Mouse (Mus musculus) hindbrain, postnatal 0 days (tissue): ENCODE results near the gene Fance. TPM values are rescaled to one million over a fixed set of nuclear protein-coding genes. Genes with fewer than 3 reads are reported as not detected.
A peak's percentile ranks its signal among the peaks of the same experiment; 100 is the strongest.
"Not testable (repeated sequence)": the region's sequence is repeated elsewhere in the genome, so short reads cannot be mapped to it uniquely, and the experiment has no call there.

Experiments
- ATAC-seq: fragments of 200-750 bp; cut with Nextera tagmentation; 2 replicates; pipeline ENCODE4 v1.8.0; 2017; ENCODE audit warnings: mild to moderate bottlenecking, moderate TSS enrichment, moderate library complexity
- DNase-seq: peaks from one replicate; pipeline ENCODE4 v3.0.0-alpha.2; 2015; ENCODE audit warnings: low spot score
- H3K27ac ChIP-seq: fragments of 300-500 bp; sonication (generic); 2 replicates; pipeline ENCODE4 v1.5.1; 2014; ENCODE audit warnings: mild to moderate bottlenecking
- H3K27me3 ChIP-seq: fragments of 300-500 bp; sonication (generic); 2 replicates; pipeline ENCODE4 v1.6.1; 2014; ENCODE audit warnings: low read length, mixed read lengths; ENCODE audit not compliant: insufficient read depth
- H3K36me3 ChIP-seq: fragments of 300-500 bp; sonication (generic); 2 replicates; pipeline ENCODE4 v1.6.1; 2014; ENCODE audit warnings: low read length, mixed read lengths; ENCODE audit not compliant: insufficient read depth
- H3K4me1 ChIP-seq: fragments of 300-500 bp; sonication (generic); 2 replicates; pipeline ENCODE4 v1.6.1; 2014; ENCODE audit warnings: antibody characterized with exemption, low read length, mixed read lengths; ENCODE audit not compliant: insufficient read depth
- H3K4me2 ChIP-seq: fragments of 300-500 bp; sonication (generic); 2 replicates; pipeline ENCODE4 v1.6.1; 2014; ENCODE audit warnings: low read depth, mild to moderate bottlenecking, low read length, moderate library complexity, mixed read lengths
- H3K4me3 ChIP-seq: fragments of 300-500 bp; sonication (generic); 2 replicates; pipeline ENCODE4 v1.5.1; 2014; ENCODE audit warnings: low read length
- H3K9ac ChIP-seq: fragments of 300-500 bp; sonication (generic); replicated peaks from 2 replicates; pipeline ENCODE4 v1.6.1; 2014; ENCODE audit warnings: mild to moderate bottlenecking, low read length, moderate library complexity, mixed read lengths
- H3K9me3 ChIP-seq: fragments of 300-500 bp; sonication (generic); 2 replicates; pipeline ENCODE4 v1.6.1; 2016; ENCODE audit warnings: low read length, mixed read lengths
- CTCF ChIP-seq: IDR thresholded peaks from 2 replicates; pipeline ENCODE4 v1.5.1; 2016; ENCODE audit warnings: antibody characterized with exemption, control low read depth, low read depth
- WGBS: fragments of 180-500 bp; shearing (Covaris S2); extraction: QIAGEN DNeasy Blood & Tissue Kit; methylation state at CpG from one replicate; pipeline ENCODE4 v1.1.7; 2014; 5-methylcytosine and 5-hydroxymethylcytosine counted together
- polyA plus RNA-seq: library from polyadenylated mRNA; unstranded; fragments of >200 nt; fragmentation: Nextera tagmentation; extraction: Ambion mirVana; gene quantifications from 2 replicates; pipeline ENCODE4 v1.2.1, GENCODE M21; 2015
- total RNA-seq: library from RNA; depleted of rRNA; stranded (reverse); fragments of >200 nt; gene quantifications from 2 replicates; pipeline ENCODE4 v1.2.3, GENCODE M21; 2014

Gene Fance
- total and polyA plus RNA-seq, 2 experiments from 2014 or later = 23.6 to 46.5 TPM

- DNase-seq (peak; percentile 99), ATAC-seq (peak; percentile 90)
- Histone ChIP-seq H3K4me3 (peak within 1 kb of the TSS; percentile 67), H3K9me3 (no peaks in the 10 kb centered on the region), H3K4me2 (peak within 1 kb of the TSS; percentile 88), H3K9ac (peak within 1 kb of the TSS; percentile 75), H3K27me3 (no peaks in the 10 kb centered on the region), H3K36me3 (peaks cover 15% of the 10 kb centered on the region), H3K4me1 (peaks cover 17% of the 10 kb centered on the region), H3K27ac (peak within 1 kb of the TSS; percentile 96)
- under 1% methylated on average over 66 of the region's 67 CpGs for WGBS
- peak; percentile 90 for TF ChIP-seq CTCF
These were observed 15.1 kb downstream of the Fance start, which contains the start of gene Rpl10a for GRCm38 (mm10) chr17:28328366-28328928. Gene Rpl10a, plus strand, starts transcription at chr17:28328471.

- DNase-seq = peak; percentile 31
- Histone ChIP-seq H3K4me2 (peak overlapping the region; percentile 88), H3K27ac (peak overlapping the region; percentile 96), H3K27me3 (no peaks in the 10 kb centered on the region), H3K36me3 (peaks cover 15% of the 10 kb centered on the region), H3K9me3 (no peaks in the 10 kb centered on the region), H3K9ac (peak overlapping the region; percentile 75), H3K4me3 (peak overlapping the region; percentile 67), H3K4me1 (peaks cover 17% of the 10 kb centered on the region)
- peak; percentile 30 for ATAC-seq
- WGBS = under 1% methylated on average over 25 of the region's 25 CpGs
- no peak for TF ChIP-seq CTCF
These were observed 15.6 kb downstream of the Fance start for GRCm38 (mm10) chr17:28328946-28329345.

DNA sequence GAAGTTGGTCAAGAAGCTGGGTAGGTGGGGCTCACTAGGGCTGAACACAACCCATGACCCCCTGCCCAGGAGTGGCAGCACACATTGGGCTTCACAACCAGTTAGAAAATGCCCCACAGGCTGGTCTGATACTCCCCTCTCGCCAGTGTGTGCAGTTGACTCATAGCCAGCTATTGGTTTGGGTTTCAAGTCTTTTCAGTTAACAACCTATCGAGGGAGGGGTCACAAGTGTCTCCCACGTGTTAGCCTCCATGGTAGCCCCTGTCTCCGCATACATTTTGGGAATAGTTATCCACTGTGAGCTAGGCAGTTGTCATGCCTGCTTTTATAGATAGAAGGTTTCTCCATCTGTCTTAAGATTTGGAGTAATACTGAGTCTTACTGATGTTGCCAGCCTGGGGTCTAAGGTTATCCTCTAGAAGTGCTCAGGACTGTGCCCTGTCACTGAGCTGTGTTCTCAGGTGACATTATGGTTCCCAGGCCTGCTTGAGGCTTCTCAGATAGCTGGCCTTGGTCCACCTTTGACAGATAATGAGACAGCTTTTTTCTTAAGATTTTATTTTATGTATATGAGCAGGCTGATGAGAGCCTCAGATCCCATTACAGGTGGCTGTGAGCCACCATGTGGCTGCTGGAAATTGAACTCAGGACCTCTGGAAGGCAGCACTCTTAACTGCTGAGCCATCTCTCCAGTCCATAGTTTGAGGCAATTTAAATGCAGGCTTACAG, 16.3 kb downstream of the Fance start:
- no peak for TF ChIP-seq CTCF
- Histone ChIP-seq H3K27me3 (no peaks in the 10 kb centered on the region), H3K27ac (peak overlapping the region; percentile 96), H3K36me3 (peaks cover 15% of the 10 kb centered on the region), H3K4me1 (peaks cover 17% of the 10 kb centered on the region), H3K4me3 (peak overlapping the region; percentile 67), H3K9ac (peak overlapping the region; percentile 75), H3K4me2 (peak overlapping the region; percentile 88), H3K9me3 (no peaks in the 10 kb centered on the region)
- DNase-seq (no peak), ATAC-seq (no peak)
- 6% methylated on average over 4 of the region's 4 CpGs for WGBS

GRCm38 (mm10) chr17:28330232-28330546, 16.9 kb downstream of the Fance start:
- Histone ChIP-seq H3K9ac (no peak overlapping the region; the same call in 1 of the 2 replicates), H3K4me3 (peak overlapping the region; percentile 67), H3K27me3 (no peaks in the 10 kb centered on the region), H3K4me2 (peak overlapping the region; percentile 88), H3K27ac (no peak overlapping the region), H3K36me3 (peaks cover 15% of the 10 kb centered on the region), H3K4me1 (peaks cover 17% of the 10 kb centered on the region), H3K9me3 (no peaks in the 10 kb centered on the region)
- no peak for ATAC-seq
- no peak for DNase-seq
- 49% methylated on average over 2 of the region's 2 CpGs for WGBS
- TF ChIP-seq CTCF = no peak

DNA sequence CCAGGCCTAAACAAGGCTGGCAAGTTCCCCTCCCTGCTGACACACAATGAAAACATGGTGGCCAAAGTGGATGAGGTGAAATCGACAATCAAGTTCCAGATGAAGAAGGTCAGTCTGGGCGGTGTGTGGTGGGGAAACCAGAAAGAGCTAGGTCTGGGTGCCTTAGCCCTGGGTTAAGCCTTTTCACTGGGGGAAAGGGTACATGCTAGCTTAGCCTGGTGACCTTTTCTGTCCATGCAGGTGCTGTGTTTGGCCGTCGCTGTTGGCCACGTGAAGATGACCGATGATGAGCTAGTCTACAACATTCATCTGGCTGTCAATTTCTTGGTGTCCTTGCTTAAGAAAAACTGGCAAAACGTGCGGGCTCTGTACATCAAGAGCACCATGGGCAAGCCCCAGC, 17.3 kb downstream of the Fance start:
- ATAC-seq, H3K9ac ChIP-seq, H3K4me2 ChIP-seq, H3K27me3 ChIP-seq, DNase-seq, H3K27ac ChIP-seq, H3K4me3 ChIP-seq, H3K9me3 ChIP-seq: not testable (repeated sequence)
- Histone ChIP-seq H3K36me3 (peaks cover 15% of the 10 kb centered on the region), H3K4me1 (peaks cover 17% of the 10 kb centered on the region)
- WGBS = 79% methylated on average over 6 of the region's 8 CpGs

GRCm38 (mm10) chr17:28331241-28332112, 18.2 kb downstream of the Fance start:
- DNase-seq (no peak), ATAC-seq (no peak)
- no peak overlapping the region for H3K4me3 ChIP-seq
- peaks cover 15% of the 10 kb centered on the region for H3K36me3 ChIP-seq
- WGBS = 40% methylated on average over 7 of the region's 7 CpGs
- H3K27me3 ChIP-seq = no peaks in the 10 kb centered on the region
- no peak overlapping the region; the same call in 1 of the 2 replicates for H3K27ac ChIP-seq
- no peak overlapping the region for H3K4me2 ChIP-seq
- no peaks in the 10 kb centered on the region for H3K9me3 ChIP-seq
- no peak for TF ChIP-seq CTCF
- H3K4me1 ChIP-seq = peaks cover 17% of the 10 kb centered on the region
- H3K9ac ChIP-seq = no peak overlapping the region
